Mouse (Mus musculus) gonadal fat pad, adult 2 months (tissue): ENCODE data around the gene Hacd4. TPM values are rescaled to one million over a fixed set of nuclear protein-coding genes. Genes with fewer than 3 reads are reported as not detected.

Experiments used
- DNase-seq: peaks from one replicate; pipeline ENCODE4 v3.0.0-alpha.2; 2012; ENCODE audit warnings: low read depth
- polyA plus RNA-seq: library from polyadenylated mRNA; depleted of rRNA; stranded (reverse); fragments of >200 nt; gene quantifications from 2 replicates; pipeline ENCODE4 v1.2.3, GENCODE M21; 2012; rRNA removed

The Hacd4 gene
- polyA plus RNA-seq, result 5.4 and 8.3 TPM in 2 replicates

DNA sequence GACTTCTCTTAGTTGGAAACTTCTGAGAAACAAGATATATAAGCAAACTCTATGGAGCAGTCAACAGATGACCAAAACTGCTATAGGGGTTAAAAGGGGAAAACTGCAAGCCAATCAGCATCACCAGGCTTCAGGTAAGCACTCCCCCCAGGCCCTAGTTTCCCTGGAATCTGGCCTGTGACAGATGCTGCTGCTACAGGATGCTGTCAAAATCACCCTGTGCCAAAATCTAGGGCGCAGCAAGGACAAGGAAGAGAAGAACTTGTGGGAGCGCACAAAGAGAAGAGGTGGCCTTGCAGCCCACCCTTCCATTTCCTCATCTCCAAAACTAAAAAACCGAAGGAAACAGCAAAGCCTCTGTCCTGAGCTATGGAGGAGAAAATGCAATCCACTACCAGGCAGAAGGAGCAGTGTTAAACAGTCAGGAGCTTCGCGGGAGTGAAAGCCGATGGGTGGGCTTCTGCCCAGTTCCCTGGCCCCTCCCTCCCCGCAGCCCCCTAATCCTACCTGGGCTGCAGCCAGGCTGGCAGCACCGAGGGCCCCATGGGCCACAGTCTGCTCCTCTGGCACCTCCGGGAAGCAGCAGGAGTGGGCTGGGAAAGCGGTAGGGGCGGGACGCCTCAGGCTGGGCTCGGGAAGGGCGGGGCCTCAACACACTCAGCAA is at the start of gene Hacd4:
Gene Hacd4 (minus strand): TSS at position 603 of the 664 bp plus-strand sequence.
- DNase-seq, result no peak

DNA sequence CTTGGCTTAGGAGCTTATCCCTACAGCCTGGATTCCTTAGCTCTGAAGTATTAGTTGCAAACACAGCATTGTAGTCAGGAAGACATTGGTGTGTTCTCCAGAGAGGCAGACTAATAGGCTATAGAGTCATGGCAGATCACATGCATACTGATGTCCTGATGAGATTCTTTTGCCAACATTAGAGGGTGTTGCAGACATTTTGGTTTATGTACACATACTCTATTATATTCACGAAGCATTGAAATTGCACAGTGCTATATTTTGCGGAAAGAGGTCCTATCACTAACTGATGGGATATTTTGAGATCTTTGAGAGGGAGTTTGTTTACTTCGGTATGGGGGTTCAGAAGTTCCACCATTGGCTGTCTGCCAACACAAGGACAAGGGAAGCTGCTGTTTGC is 49.4 kb upstream of the Hacd4 start:
- no peak for DNase-seq

DNA sequence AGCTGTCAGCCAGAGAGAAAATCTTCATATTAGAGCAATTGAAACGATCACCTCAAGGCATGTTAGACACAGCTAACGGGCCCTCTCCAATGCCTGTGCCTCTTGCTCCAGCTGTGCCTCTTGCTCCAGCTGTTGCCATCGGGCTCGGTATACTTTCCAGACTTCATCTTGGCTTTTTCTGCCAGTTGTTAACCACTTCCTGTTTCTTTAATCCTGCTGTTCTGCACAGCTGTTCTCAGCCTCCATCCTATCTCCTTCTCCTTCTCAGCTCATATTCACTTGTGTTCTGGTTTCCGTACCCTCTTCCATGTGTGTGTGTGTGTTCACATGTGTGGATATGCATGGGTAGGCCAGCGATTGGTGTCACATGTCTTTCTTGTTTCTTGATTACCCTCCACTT is 41.4 kb upstream of the Hacd4 start:
- DNase-seq, result no peak

DNA sequence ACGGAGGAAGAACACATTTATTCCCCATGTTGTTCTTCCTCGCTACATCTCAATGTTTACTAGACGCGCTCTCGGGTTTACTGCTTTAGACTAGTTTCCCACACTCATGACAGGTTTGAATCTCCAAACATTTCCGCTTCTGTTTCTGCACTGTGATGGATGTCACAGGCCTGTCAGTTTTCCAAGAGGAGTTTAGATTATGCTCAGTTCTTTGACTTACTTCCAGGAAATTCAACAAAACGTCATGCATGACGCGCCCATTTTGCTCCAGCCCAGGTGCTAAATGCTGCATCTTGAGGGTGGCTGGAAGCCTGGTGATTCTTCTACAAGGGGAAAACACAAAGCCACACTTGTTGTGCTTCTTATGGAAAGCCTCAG is 40.1 kb upstream of the Hacd4 start:
- no peak for DNase-seq

DNA sequence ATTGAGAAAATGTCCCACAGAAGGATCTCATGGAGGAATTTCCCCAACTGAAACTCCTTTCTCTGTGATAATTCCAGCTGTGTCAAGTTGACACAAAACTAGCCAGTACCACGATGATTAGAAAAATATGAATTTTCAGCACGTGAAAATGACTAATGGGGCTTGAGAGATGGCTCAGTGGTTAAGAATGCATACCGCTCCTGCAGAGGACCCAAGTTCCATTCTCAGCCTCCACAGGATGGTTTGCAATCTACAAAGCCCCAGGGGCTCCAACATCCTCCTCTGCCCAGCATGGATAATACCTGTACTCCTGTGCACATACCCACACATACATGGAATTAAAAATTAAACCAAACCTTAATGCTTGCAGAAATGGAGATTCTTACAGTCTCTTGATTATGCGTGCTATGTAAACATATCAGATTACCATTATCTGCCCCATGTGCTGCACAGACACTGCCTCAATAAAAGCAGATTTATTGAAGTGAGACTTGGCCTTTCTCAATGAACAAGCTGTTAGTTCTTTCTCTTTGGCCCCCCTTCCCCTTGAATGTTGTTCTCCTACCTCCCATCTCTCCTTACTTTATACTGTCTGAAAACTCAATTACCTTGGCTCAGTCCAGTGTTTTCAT is 39.6 kb upstream of the Hacd4 start:
- no peak for DNase-seq

DNA sequence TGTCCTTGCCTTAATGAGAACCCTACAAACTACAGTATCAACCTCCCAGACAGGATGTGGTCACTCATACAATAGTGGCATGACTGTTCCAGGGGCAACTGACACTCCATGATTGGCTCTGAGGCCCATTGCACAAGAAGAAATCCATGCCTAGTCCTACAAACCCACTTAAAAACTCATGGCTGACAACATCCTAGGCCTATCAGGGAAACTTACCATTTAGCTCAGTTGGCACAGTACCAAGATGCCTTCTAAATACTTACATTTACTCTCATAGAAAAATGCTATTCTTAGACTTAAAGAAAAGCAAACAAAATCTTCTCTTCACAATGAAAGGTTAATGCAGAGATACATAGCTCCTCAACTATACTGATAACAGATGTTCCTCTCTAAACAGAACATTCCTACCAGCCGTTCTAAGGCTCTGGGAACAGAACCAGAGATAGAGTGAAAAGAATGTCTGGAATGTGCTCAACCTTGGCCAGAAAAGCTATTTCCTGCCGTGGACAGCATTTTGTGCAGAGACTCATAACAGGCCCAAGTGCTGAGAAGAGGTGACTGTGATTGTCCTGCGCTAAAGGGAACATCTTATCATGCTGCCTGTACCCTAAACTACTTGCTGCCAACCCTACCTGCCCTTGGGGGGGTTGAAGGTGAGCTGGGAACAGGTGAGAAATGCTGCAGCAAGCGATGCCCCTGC is 37.9 kb upstream of the Hacd4 start:
- DNase-seq, result no peak

DNA sequence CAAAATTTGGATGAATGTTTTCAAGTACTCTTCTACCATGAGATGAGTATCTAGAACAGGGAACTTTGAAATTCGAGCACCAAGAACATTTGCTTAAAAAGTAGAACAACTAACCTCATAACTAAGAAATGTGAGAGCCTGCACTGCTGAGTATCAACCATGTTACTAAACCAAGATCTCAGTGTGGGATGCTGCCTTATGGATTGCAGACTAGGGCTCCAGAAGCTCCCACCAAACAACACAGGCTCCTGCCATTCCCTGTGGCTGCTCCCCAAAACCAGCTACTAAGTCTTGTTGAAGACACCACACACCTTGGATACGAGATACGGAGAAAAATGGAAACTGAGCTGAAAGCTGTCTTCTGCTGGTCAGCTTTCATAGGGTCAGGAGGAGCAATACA is 37.4 kb upstream of the Hacd4 start:
- no peak for DNase-seq

DNA sequence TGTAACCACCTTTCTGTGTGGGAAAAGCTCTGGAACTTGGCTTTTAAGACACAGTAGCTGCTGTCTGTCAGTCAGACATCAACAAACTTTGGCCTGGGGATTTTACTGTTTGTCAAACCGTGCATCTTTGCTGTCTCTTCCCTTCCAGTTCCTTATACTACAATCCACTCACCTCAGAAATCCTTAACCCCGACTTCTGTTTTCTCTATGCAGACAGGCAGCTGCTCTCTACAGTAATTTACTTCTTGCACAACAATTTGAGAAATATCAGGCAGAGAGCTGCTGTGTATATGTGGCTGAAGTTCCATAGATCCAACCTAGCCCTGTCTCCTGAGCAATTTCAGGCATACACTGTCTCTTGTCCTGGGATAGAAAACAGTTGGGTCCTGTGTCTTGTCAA is 32.8 kb upstream of the Hacd4 start:
- DNase-seq, result no peak

DNA sequence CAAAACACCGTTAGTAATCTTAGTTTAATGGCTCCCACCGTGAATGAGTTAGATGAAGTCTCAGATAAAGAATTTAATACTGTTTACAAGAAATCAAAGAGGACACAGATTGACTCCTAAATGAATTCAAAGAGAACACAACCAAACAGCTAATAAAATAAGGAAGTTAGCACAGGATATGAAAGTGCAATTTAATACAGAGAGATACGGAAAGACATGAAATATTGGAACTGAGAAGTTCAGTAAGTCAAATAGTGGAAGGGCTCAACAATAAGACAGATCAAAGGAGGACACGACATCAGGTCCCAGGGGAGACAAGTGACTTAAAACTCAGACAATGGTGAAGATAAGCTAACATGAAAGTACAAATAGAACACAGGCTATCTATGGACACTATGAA is 25.8 kb upstream of the Hacd4 start:
- no peak for DNase-seq

DNA sequence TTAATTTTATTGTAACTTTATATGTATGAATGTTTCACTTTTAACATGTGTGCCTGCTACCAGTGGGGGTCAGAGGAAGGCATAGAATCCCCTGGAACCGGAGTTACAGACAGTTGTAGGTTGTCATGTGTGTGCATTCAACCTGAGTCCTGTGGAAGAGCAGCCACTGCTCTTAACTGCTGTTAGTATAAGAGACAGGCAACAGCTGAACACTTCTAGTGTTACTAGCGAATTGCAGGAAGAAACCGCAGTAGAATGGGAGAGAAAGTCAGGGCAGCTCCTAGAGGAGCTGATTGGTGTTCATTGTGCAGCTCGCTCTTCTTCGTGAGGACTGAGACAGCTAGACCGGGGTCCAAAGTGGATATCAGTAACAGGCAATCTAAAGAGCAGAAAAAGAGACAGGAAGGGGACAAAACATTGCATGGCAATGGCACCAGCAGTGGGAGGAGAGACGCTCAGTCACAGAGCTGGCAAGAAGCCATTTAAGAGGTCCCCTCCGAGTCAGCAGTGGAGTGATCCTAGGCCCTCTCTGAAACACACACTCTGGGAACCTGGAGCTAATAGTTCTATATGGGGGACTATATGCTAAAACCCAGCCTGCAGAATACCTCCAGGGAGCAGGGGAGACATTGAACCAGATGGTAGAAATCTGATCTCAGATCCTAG is 24.4 kb upstream of the Hacd4 start:
- DNase-seq, result no peak

DNA sequence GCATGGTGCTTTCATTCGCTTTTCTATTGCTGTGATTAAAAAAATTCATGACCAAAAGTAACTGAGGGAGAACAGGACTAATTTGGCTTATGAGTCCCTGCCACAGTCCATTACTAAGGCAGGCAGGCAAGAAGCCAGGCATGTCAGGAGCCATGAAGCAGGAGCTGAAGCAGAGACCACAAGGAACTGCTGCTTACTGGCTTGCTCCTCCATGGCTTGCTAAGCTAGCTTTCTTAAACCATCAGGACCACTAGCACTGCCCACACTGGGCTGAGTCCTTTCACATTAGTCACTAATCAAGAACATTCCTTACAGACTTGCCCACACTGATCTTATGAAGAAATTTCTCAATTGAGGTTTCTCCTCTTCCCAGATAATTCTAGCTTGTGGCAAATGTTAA is 23.8 kb upstream of the Hacd4 start:
- DNase-seq, result no peak

DNA sequence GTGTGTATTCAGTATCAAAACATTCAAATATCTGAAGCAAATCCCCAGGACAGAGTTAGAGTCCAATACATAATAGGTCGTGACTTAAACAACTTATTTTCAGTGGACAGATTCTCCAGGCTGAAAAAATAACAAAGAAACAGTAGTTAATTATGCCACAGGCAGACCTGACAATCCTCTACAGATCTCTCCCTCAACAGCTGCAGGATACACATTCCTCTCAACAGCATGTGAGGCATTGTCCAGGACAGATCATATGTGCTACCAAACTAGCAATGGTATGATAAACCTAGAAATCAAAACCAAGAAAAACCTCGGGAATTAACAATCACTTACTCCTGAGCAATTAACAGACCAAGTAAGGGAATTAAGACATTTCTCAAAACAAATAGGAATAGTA is 22.6 kb upstream of the Hacd4 start:
- DNase-seq, result no peak

DNA sequence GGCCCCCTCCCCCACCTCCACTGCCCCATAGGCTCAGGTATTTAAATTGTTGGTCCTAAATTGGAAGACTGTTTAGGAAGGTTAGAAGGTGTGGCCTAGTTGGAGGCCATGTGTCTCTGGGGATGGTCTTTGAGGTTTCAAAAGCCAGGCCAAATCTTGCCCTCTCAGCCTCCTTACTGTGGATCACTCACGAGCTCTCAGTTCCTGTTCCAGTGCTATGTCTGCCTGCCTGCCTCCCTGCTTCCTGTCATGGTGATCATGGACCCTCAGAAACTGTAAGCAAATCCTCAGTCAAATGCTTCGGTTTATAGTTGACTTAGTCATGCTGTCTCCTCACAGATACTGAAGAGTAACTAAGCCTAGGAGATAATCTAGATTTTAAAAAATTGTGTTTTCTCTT is 19.9 kb upstream of the Hacd4 start:
- DNase-seq, result no peak

DNA sequence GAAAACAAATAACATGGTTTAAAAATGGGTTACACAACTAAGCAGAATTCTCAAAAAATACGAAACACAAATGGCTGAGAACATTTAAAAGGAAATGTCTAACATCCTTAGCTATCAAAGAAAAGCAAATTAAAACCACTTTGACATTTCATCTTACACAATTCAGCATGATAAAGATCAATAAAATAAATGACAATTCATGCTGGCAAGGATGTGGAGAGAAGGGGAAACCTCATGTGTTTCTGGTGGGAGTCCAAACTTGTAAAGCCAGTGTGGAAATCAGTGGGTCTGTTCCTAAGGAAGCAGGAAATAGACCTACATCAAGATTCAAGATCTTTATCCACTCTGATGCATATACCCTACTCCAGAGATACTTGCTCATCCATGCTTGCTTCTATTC is 19.4 kb upstream of the Hacd4 start:
- no peak for DNase-seq

DNA sequence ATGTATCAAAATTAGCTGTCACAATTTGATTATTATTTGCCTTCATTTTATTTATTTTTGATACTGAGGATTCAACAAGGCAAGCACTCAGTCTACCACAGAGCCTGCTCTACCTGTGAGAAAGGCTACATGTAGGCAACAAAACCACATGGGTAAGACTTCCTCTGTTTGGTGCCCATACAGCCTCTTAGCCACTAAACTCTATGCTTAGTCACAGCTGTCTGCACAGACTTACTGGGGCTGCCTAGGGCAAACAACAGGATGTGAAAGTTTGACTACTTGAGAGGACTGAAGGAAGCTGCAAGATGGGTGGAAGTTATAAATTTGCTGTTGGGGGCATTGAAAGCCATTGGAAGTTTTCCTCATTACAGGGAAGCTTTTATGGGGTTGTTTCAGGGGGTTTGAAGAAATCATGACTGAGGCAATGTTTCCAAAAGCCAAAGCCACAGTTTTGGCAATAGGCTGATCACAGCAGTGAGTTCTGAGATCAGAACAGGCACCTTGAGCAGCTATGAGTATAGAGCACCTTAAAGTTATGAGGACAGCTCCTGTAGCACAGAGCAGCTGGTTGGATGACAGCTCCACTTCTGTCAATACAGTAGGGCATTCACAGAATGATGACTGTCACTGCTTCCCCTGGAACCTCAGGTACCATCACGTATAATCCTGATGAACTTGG is 11.5 kb upstream of the Hacd4 start:
- no peak for DNase-seq

DNA sequence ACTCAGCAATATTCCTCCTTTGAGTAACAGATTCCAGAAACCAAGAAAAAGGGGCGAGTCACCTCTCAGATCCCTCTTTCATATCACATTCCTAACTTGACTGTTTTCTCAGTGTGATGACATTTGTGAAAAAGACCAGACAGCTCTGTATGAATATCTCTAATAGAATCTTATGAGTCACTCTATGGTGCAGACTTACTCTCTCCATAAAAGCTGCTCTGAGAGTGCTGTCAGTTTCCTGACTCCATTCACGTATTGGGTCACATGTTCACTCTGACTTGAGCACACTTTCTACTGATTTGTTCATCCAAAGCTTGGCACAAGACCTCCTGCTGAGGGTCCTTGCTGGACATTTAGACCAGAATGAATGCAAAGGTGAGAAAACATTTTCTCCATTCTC is 10.2 kb upstream of the Hacd4 start:
- no peak for DNase-seq

DNA sequence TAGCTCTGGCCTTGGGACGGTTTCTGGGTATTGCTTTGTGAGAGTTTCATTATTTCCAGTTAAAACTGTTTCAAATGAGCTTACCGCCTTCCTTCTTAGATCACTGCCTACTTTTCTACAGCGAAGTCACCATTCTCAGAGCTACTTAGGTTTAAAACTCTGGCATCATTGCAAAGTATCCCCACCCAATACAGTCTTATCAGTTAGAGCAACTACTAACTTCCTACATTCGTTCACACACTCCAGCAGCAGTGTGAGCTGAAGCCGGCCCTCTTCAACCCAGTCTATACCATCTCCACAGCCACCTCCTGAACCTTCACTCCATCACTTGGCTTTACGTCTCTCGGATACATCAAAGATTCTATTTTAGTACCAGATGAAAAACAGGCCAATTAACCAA is 2.1 kb upstream of the Hacd4 start:
- DNase-seq, result no peak

DNA sequence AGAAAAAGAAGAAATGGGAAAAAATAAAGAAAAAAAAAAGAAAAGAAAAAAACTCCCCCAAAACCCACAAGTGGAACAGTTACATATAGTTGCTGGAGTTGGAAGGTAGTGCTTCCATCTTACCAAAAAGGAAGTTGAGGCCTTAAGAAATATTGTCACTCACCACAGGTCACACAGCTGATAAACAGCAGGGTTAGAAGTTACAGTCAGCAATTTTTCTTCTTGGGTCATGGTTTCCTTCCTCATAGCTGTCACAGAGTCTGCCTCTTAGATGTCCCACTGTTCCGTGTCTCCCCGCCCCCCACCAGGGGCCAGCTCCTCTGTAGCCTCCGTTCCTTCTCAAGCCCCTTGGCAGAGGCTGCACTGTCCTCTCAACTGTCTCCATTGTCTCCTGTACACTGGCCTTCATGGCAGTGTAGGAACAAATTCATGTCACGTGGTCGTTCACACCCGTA is 968 bp upstream of the Hacd4 start:
- no peak for DNase-seq

DNA sequence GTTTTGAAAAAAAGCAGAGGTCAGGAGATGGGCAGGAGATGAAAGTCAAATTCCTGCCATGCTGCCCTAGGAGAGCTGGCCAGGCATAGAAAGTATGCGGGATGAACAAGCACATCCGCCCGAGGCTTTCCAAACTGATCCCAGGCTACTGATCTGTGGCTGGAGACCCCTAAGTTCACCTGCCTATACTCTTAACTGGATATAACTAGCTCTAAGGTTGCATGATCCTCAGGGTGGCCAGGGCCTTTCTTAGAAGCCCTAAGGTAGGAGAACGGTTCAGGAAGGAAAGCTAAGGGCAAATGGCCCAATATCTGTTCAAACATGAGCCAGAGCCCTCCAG is 232 bp upstream of the Hacd4 start:
- no peak for DNase-seq

DNA sequence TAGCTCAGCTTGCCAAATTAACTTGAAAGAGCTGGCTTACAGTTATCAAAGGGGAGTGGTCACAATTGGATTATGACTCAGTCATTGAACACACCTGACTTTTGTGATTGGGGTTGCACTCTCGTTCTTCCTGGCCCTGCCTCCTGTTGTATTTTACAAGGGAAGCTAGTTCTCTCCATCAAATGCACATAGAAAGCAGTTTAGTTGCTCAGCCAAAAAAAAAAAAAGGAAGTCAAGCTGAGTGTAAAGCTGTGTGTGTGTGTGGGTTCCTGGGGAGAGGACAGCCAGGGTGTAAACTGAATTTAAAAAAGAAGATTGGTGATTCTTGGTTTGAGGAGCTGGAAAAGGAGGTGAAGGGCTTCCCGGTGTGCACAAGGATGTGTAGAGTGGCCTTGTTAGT is 811 bp downstream of the Hacd4 start:
- no peak for DNase-seq

DNA sequence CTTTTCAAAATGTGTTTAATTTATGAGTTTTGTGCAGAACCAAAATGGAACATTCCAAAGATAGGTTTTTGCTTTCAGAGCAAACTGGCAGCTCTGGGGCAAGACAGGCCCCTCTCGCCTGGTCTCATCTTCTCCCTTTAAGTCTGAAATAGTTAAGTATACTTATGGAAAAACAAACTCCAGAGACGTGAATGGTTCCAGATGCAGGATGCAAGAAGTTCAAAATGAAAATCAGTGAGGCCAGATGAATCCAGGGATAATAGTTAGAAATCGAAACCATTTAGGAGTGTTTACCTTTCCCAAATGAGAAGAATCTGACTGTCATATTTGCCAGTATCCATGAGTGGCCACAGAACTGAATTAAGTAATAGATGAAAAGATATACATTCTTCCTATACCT is 1.6 kb downstream of the Hacd4 start:
- no peak for DNase-seq

DNA sequence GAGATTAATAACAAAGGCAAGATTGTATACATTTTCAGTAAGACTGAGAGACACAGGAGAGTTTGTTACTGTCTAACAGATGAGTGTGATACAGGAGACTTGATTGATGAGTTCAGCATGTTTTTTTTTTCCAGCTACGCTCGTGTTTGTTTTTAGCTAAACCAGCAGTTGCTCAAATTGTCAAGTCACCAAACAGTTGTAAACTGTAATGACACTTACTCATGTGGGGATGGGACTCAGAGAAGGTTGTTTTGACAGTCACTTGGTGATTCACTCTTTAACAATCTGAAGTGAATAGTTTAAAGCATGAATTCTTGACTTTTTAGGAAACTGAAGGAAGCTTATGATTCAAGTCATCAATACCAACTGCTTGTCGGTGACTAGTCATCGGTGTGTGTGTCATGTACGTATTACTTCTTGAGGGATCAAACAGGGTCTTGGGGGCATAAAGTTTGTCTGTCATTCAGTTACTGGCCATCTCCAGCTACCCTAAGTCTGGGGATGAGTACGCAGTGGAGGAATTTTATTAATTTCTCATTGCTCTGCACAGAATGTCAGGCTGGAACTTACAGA is 2.0 kb downstream of the Hacd4 start:
- DNase-seq, result no peak
